7 mouse cellular contexts compared by ENCODE assay signal in the genomic region with DNA sequence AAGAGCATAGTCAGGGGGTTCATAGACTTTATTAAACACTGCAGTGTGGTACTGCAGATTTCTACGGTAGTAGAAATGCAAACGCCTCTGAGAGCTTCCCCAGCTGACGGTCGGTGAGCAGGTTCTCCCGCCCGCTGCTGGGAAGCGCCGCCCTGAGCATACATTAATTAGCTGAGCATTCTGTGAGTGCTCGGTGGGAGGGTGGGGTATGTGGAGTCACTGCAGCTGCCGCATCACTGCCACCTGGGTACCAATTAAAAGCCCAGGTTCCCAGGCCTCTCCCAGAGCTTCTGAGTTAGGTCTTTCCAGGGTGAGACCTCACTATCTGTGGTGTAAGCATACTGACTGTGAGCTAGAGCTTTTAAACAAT.
DNase-seq lines count a peak whose midpoint lies in the region; ATAC-seq lines count a peak whose summit lies in the region.

No protein-coding gene starts in this region.

- peak; percentile 41 to 42 for DNase-seq in right cerebral cortex, postnatal 10 days (ENCODE audit: low spot score in 2 of 2)
- no peak for DNase-seq in right cerebral cortex, postnatal 14 days
- peak; percentile 36 for DNase-seq in embryonic facial prominence, embryonic 10.5 days (ENCODE audit: low spot score)
- peak; percentile 34 for DNase-seq in limb, embryonic 11.5 days (ENCODE audit: low spot score)
- DNase-seq in urinary bladder, postnatal 36 days (ENCODE audit: low spot score in 2 of 2), result no peak
- DNase-seq in ovary, postnatal 36 days (ENCODE audit: low spot score), result no peak
- no peak for DNase-seq in adrenal gland, postnatal 14 days

- H3K4me3 ChIP-seq in embryonic facial prominence, embryonic 10.5 days, result peak overlapping the region; percentile 32; the same call in 1 of the 2 replicates
- no peak overlapping the region for H3K4me3 ChIP-seq in limb, embryonic 11.5 days (ENCODE audit: low read depth, low read length)

- peak overlapping the region; percentile 10; the same call in 1 of the 2 replicates for H3K27ac ChIP-seq in embryonic facial prominence, embryonic 10.5 days (replicated peaks)
- no peak overlapping the region for H3K27ac ChIP-seq in limb, embryonic 11.5 days (replicated peaks; ENCODE audit: low read depth, low read length)

- no peaks in the 10 kb centered on the region for H3K27me3 ChIP-seq in embryonic facial prominence, embryonic 10.5 days (replicated peaks; ENCODE audit: low read depth, poor library complexity, severe bottlenecking)
- H3K27me3 ChIP-seq in limb, embryonic 11.5 days (ENCODE audit: control insufficient read depth, insufficient read depth, low read length), result no peaks in the 10 kb centered on the region

- no peaks in the 10 kb centered on the region for H3K9me3 ChIP-seq in embryonic facial prominence, embryonic 10.5 days
- H3K9me3 ChIP-seq in limb, embryonic 11.5 days (ENCODE audit: control insufficient read depth, low read length), result no peaks in the 10 kb centered on the region

- 2% methylated on average over 10 of the region's 10 CpGs for WGBS in embryonic facial prominence, embryonic 10.5 days
- WGBS in limb, embryonic 11.5 days, result under 1% methylated on average over 10 of the region's 10 CpGs

- no peak for ATAC-seq in limb, embryonic 11.5 days (ENCODE audit: insufficient number of reproducible peaks, low FRiP score, low TSS enrichment, low read depth)

- no peak overlapping the region for H3K9ac ChIP-seq in limb, embryonic 11.5 days (ENCODE audit: low read length)

- peaks cover 9% of the 10 kb centered on the region for H3K4me1 ChIP-seq in embryonic facial prominence, embryonic 10.5 days
- H3K4me1 ChIP-seq in limb, embryonic 11.5 days (ENCODE audit: control insufficient read depth, insufficient read depth, low read length), result no peaks in the 10 kb centered on the region; the same call in 1 of the 2 replicates

- H3K4me2 ChIP-seq in limb, embryonic 11.5 days (ENCODE audit: low read depth, severe bottlenecking), result peak overlapping the region; percentile 28; the same call in 1 of the 2 replicates

- H3K36me3 ChIP-seq in embryonic facial prominence, embryonic 10.5 days (replicated peaks), result no peaks in the 10 kb centered on the region
- no peaks in the 10 kb centered on the region for H3K36me3 ChIP-seq in limb, embryonic 11.5 days (ENCODE audit: control insufficient read depth, insufficient read depth, low read length)

Comparison
In these comparisons a context has a peak if more than half of its experiments do, and no peak if none do; other contexts are left out.
1. DNase-seq: peak in right cerebral cortex, postnatal 10 days (2 of 2), embryonic facial prominence, embryonic 10.5 days (single experiment) and limb, embryonic 11.5 days (single experiment); none in right cerebral cortex, postnatal 14 days (single experiment), urinary bladder, postnatal 36 days (0 of 2), ovary, postnatal 36 days (single experiment) and adrenal gland, postnatal 14 days (single experiment).